Mouse (Mus musculus) heart, postnatal 0 days (tissue): ENCODE measurements around the gene Psmb5.

ENCODE experiments used
- CTCF ChIP-seq: IDR thresholded peaks from 2 replicates; pipeline ENCODE4 v1.5.1; 2016; ENCODE audit warnings: antibody characterized with exemption, control low read depth, low read depth
- EP300 ChIP-seq: IDR thresholded peaks from 2 replicates; pipeline ENCODE4 v1.6.1; 2016; ENCODE audit warnings: antibody characterized with exemption, low read depth

DNA sequence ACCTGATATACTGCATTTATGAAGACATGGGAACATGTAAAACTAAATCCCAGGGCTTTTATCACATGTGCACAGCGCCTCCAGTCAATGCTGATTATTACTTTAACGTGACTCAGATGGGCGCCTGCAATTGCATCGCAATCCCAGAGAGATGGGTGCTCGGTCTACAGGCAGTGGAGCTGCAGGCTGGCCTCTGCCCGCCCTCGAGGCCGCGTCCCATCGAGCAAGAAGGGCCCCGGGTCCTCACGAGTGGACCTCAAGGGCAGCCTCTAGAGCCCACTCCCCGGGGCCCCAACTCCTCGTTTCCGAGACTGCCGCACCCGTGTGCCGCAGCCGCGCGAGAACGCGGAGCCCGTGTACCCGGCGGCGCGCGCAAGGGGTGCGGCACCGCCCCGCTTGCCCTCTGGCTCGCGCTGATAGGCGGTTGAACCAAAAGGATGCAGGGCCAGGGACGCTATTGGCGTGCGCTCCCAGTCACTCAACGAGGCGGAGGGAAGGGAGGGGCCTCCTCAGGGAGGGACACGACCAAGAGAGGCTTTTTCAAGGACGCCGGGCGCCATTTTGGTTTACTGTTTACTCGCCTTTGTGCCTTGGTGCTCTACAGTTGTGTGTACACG lies 14.7 kb downstream of the Psmb5 start:
- TF ChIP-seq CTCF (no peak), EP300 (no peak)
